In genomic region chr11:59817916-59818315, GRCm38 (mm10) we compare ENCODE assay signal across 28 mouse cellular contexts. TPM values are rescaled to one million over a fixed set of nuclear protein-coding genes. Genes with fewer than 3 reads are reported as not detected.
"Had no signal": no experiment of that assay in that cellular context is flagged by ENCODE, and none has a peak within 500 bp of the region (broad histone marks: within the 10 kb centered on the region; RNA-seq: fewer than 3 reads in every experiment).

No protein-coding gene starts in this region.

- H3K4me3 ChIP-seq: embryonic facial prominence, embryonic 10.5 days; embryonic facial prominence, embryonic 12.5 days; embryonic facial prominence, embryonic 13.5 days; embryonic facial prominence, embryonic 15.5 days; erythroblast, embryonic 14.5 days; forebrain, embryonic 10.5 days; forebrain, embryonic 12.5 days; forebrain, embryonic 13.5 days; forebrain, embryonic 15.5 days; gastrocnemius, adult 2 months had no signal

- H3K27me3 ChIP-seq: embryonic facial prominence, embryonic 12.5 days; embryonic facial prominence, embryonic 13.5 days; embryonic facial prominence, embryonic 15.5 days; forebrain, embryonic 12.5 days; forebrain, embryonic 13.5 days; forebrain, embryonic 15.5 days had no signal

- DNase-seq: cerebellum, adult 18-20 months; cerebellum, adult 2 months; cerebellum, adult 8-10 months; cerebellum, adult 9-10 months; cerebellum, adult 9-11 months; cerebellum, postnatal 10 days; cerebellum, postnatal 14 days; cerebellum, postnatal 25 days; cerebellum, postnatal 36 days; embryo, embryonic 11 days; forebrain, postnatal 0 days; gastrocnemius, adult 2 months; gastrocnemius, postnatal 10 days; gastrocnemius, postnatal 14 days; gastrocnemius, postnatal 25 days; gastrocnemius, postnatal 36 days; heart, adult 11 months had no signal

- H3K4me2 ChIP-seq: embryonic facial prominence, embryonic 12.5 days; embryonic facial prominence, embryonic 13.5 days; embryonic facial prominence, embryonic 15.5 days; forebrain, embryonic 12.5 days; forebrain, embryonic 13.5 days; forebrain, embryonic 15.5 days had no signal

- H3K4me1 ChIP-seq: embryonic facial prominence, embryonic 12.5 days; embryonic facial prominence, embryonic 13.5 days; embryonic facial prominence, embryonic 15.5 days; forebrain, embryonic 12.5 days; forebrain, embryonic 13.5 days; forebrain, embryonic 15.5 days had no signal

- H3K9ac ChIP-seq: embryonic facial prominence, embryonic 12.5 days; embryonic facial prominence, embryonic 13.5 days; embryonic facial prominence, embryonic 15.5 days; forebrain, embryonic 12.5 days; forebrain, embryonic 13.5 days; forebrain, embryonic 15.5 days; forebrain, postnatal 0 days had no signal

- H3K27ac ChIP-seq: embryonic facial prominence, embryonic 10.5 days; embryonic facial prominence, embryonic 12.5 days; embryonic facial prominence, embryonic 13.5 days; embryonic facial prominence, embryonic 15.5 days; forebrain, embryonic 10.5 days; forebrain, embryonic 12.5 days; forebrain, embryonic 13.5 days; forebrain, embryonic 15.5 days; gastrocnemius, adult 2 months had no signal

- H3K9me3 ChIP-seq: embryonic facial prominence, embryonic 10.5 days; embryonic facial prominence, embryonic 12.5 days; embryonic facial prominence, embryonic 13.5 days; embryonic facial prominence, embryonic 15.5 days; forebrain, embryonic 10.5 days; forebrain, embryonic 12.5 days; forebrain, embryonic 13.5 days; forebrain, embryonic 15.5 days had no signal

- ATAC-seq: forebrain, embryonic 13.5 days; forebrain, embryonic 14.5 days; forebrain, embryonic 15.5 days; forebrain, embryonic 16.5 days; forebrain, postnatal 0 days had no signal

RNA-seq across cellular contexts. Expression of gene Pld6, which starts 30.5 kb away (rescaled TPM):
- polyA plus RNA-seq: erythroblast, embryonic 14.5 days had no signal
